Comparison of ENCODE assay signal across 8 mouse cellular contexts in the genomic region with DNA sequence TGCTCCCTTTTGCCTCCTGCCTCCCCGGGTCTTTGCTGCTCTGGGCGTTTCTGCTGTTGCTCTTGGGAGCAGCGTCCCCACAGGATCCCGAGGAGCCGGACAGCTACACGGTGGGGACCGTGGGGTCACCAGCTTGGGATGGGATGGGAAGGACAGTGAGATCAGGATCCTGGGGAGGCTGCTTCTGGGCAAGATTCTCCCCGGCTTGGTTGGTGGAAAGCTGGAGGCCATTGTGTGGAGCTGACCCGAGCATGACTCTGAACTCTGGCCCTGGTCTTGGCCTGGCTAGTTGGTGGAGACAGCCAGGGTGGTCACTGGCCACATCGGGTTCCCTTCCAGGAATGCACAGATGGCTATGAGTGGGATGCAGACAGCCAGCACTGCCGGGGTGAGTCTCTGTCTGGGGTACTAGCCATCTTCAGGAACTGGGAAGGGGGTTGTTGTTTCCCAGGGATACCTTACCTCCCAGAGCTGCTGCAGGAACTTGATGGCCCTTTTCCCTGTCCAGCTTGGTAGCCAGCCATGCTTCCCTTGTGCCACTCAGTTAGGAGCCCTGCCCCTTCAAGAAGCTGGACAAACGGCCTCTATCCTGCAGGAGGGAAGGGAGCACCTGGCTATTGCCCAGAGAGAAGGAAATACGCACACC. TPM values are rescaled to one million over a fixed set of nuclear protein-coding genes. Genes with fewer than 3 reads are reported as not detected.
DNase-seq lines count a peak whose midpoint lies in the region; ATAC-seq and TF ChIP-seq lines count a peak whose summit lies in the region.

No protein-coding gene starts in this region.

- H3K9me3 ChIP-seq in kidney, embryonic 16.5 days (ENCODE audit: low read length), result no peaks in the 10 kb centered on the region
- H3K9me3 ChIP-seq in heart, embryonic 15.5 days (replicated peaks), result no peaks in the 10 kb centered on the region
- H3K9me3 ChIP-seq in liver, postnatal 0 days (ENCODE audit: low read length), result no peaks in the 10 kb centered on the region

- peak; percentile 13; the same call in 1 of the 2 replicates for ATAC-seq in kidney, embryonic 16.5 days (ENCODE audit: low FRiP score, low TSS enrichment)
- ATAC-seq in heart, embryonic 15.5 days (replicated peaks; ENCODE audit: insufficient number of reproducible peaks, insufficient read depth, low FRiP score, low read depth), result no peak
- peak; percentile 9; the same call in 1 of the 2 replicates for ATAC-seq in liver, postnatal 0 days
- ATAC-seq in CD4-positive, CD25-positive, alpha-beta regulatory T cell, adult 4 months, result no peak

- H3K4me3 ChIP-seq in kidney, embryonic 16.5 days (ENCODE audit: low read length), result peak overlapping the region; percentile 64
- H3K4me3 ChIP-seq in heart, embryonic 15.5 days, result peak overlapping the region; percentile 68
- H3K4me3 ChIP-seq in liver, postnatal 0 days (ENCODE audit: low read depth, low read length), result peak overlapping the region; percentile 45

- TF ChIP-seq CTCF in liver, postnatal 0 days (IDR thresholded peaks at IDR 0.05; ENCODE audit: low read depth), result no peak

- TF ChIP-seq EP300 in liver, postnatal 0 days (IDR thresholded peaks at IDR 0.05; ENCODE audit: low read depth), result no peak

- peak overlapping the region; percentile 66 for H3K4me2 ChIP-seq in kidney, embryonic 16.5 days (replicated peaks; ENCODE audit: low read depth, low read length)
- H3K4me2 ChIP-seq in heart, embryonic 15.5 days, result peak overlapping the region; percentile 90
- peak overlapping the region; percentile 78 for H3K4me2 ChIP-seq in liver, postnatal 0 days (ENCODE audit: low read depth, low read length)

- peak overlapping the region; percentile 84 for H3K27ac ChIP-seq in kidney, embryonic 16.5 days (ENCODE audit: low read length)
- peak overlapping the region; percentile 81 for H3K27ac ChIP-seq in heart, embryonic 15.5 days
- H3K27ac ChIP-seq in liver, postnatal 0 days (ENCODE audit: low read depth), result 0 out of 2 replicates have a peak overlapping the region, but pooled peaks have one; percentile 12

- peak overlapping the region; percentile 86 for H3K9ac ChIP-seq in kidney, embryonic 16.5 days (replicated peaks; ENCODE audit: low read length)
- peak overlapping the region; percentile 73 for H3K9ac ChIP-seq in heart, embryonic 15.5 days
- H3K9ac ChIP-seq in liver, postnatal 0 days (replicated peaks), result peak overlapping the region; percentile 49

- DNase-seq in kidney, postnatal 36 days, result no peak
- DNase-seq in cerebellum, adult 18-20 months, result peak; percentile 56 to 69
- no peak for DNase-seq in liver, postnatal 0 days
- no peak for DNase-seq in urinary bladder, adult 18-20 months (ENCODE audit: low spot score in 2 of 2)
- no peak for DNase-seq in gastrocnemius, postnatal 4 days (ENCODE audit: low spot score in 2 of 2)

- H3K4me1 ChIP-seq in kidney, embryonic 16.5 days (ENCODE audit: insufficient read depth, low read length), result peaks cover 21% of the 10 kb centered on the region
- H3K4me1 ChIP-seq in heart, embryonic 15.5 days (replicated peaks), result peaks cover 23% of the 10 kb centered on the region
- 0 out of 2 replicates have a peak, but pooled peaks cover 3% of the 10 kb centered on the region for H3K4me1 ChIP-seq in liver, postnatal 0 days (ENCODE audit: insufficient read depth)

- no peaks in the 10 kb centered on the region for H3K27me3 ChIP-seq in kidney, embryonic 16.5 days (ENCODE audit: insufficient read depth, low read length)
- H3K27me3 ChIP-seq in heart, embryonic 15.5 days, result no peaks in the 10 kb centered on the region
- peaks cover 23% of the 10 kb centered on the region for H3K27me3 ChIP-seq in liver, postnatal 0 days (ENCODE audit: insufficient read depth, low read length)

- H3K36me3 ChIP-seq in kidney, embryonic 16.5 days (ENCODE audit: insufficient read depth, low read length), result peaks cover 18% of the 10 kb centered on the region
- peaks cover 14% of the 10 kb centered on the region for H3K36me3 ChIP-seq in heart, embryonic 15.5 days
- no peaks in the 10 kb centered on the region for H3K36me3 ChIP-seq in liver, postnatal 0 days (replicated peaks; ENCODE audit: insufficient read depth, low read length)

- WGBS in kidney, embryonic 16.5 days, result 13% methylated on average over 13 of the region's 13 CpGs
- 18% methylated on average over 13 of the region's 13 CpGs for WGBS in heart, embryonic 15.5 days
- WGBS in liver, postnatal 0 days (ENCODE audit: insufficient replicate concordance), result 41% methylated on average over 13 of the region's 13 CpGs

RNA-seq across cellular contexts. Expression of a gene that starts 1.4 kb away (rescaled TPM):
- 197 and 208 TPM in 2 replicates for polyA plus RNA-seq in kidney, embryonic 16.5 days (2015; fragmentation: Nextera tagmentation; extraction: Ambion mirVana)
- 65.6 and 95.4 TPM in 2 replicates for polyA plus RNA-seq in heart, embryonic 15.5 days (2015; fragmentation: Nextera tagmentation; extraction: Ambion mirVana)
- 8.1 and 9.2 TPM in 2 replicates for polyA plus RNA-seq in liver, postnatal 0 days (2015; fragmentation: Nextera tagmentation; extraction: Ambion mirVana)
- total RNA-seq in gastrocnemius, postnatal 4 days (2021), result 10 to 100 TPM; 57.2 to 68.1 TPM
- 1 to 10 TPM; 1.5 to 4.6 TPM for polyA plus RNA-seq in CD4-positive, CD25-positive, alpha-beta regulatory T cell, adult 4 months (2017; shearing (Covaris generic))

RNA-seq across cellular contexts. Expression of a gene that starts 6.9 kb away (rescaled TPM):
- polyA plus RNA-seq in kidney, embryonic 16.5 days (2015; fragmentation: Nextera tagmentation; extraction: Ambion mirVana), result 1.9 and 2.1 TPM in 2 replicates
- 1.4 and 3.5 TPM in 2 replicates for polyA plus RNA-seq in heart, embryonic 15.5 days (2015; fragmentation: Nextera tagmentation; extraction: Ambion mirVana)
- 1.4 and 1.9 TPM in 2 replicates for polyA plus RNA-seq in liver, postnatal 0 days (2015; fragmentation: Nextera tagmentation; extraction: Ambion mirVana)
- under 1 TPM in 1 of 2 experiments, not detected in 1; 0.16 TPM for total RNA-seq in gastrocnemius, postnatal 4 days (2021)
- 100 to 1,000 TPM; 136 to 191 TPM for polyA plus RNA-seq in CD4-positive, CD25-positive, alpha-beta regulatory T cell, adult 4 months (2017; shearing (Covaris generic))

RNA-seq across cellular contexts. Expression of a gene that starts 13.0 kb away (rescaled TPM):
- polyA plus RNA-seq in kidney, embryonic 16.5 days (2015; fragmentation: Nextera tagmentation; extraction: Ambion mirVana), result 44.2 and 50.5 TPM in 2 replicates
- polyA plus RNA-seq in heart, embryonic 15.5 days (2015; fragmentation: Nextera tagmentation; extraction: Ambion mirVana), result 33.8 and 48.7 TPM in 2 replicates
- polyA plus RNA-seq in liver, postnatal 0 days (2015; fragmentation: Nextera tagmentation; extraction: Ambion mirVana), result 8.6 and 11.9 TPM in 2 replicates
- 10 to 100 TPM; 28.9 to 30.9 TPM for total RNA-seq in gastrocnemius, postnatal 4 days (2021)
- 10 to 100 TPM; 44.8 to 51.5 TPM for polyA plus RNA-seq in CD4-positive, CD25-positive, alpha-beta regulatory T cell, adult 4 months (2017; shearing (Covaris generic))

RNA-seq across cellular contexts. Expression of a gene that starts 14.8 kb away (rescaled TPM):
- 129 and 138 TPM in 2 replicates for polyA plus RNA-seq in kidney, embryonic 16.5 days (2015; fragmentation: Nextera tagmentation; extraction: Ambion mirVana)
- polyA plus RNA-seq in heart, embryonic 15.5 days (2015; fragmentation: Nextera tagmentation; extraction: Ambion mirVana), result 97.9 and 106 TPM in 2 replicates
- 35.6 and 35.7 TPM in 2 replicates for polyA plus RNA-seq in liver, postnatal 0 days (2015; fragmentation: Nextera tagmentation; extraction: Ambion mirVana)
- total RNA-seq in gastrocnemius, postnatal 4 days (2021), result 10 to 100 TPM; 62.3 to 71.1 TPM
- 100 to 1,000 TPM in 1 of 2 experiments, 10 to 100 TPM in 1; 86.2 to 159 TPM for polyA plus RNA-seq in CD4-positive, CD25-positive, alpha-beta regulatory T cell, adult 4 months (2017; shearing (Covaris generic))

RNA-seq across cellular contexts. Expression of a gene that starts 15.1 kb away (rescaled TPM):
- polyA plus RNA-seq in kidney, embryonic 16.5 days (2015; fragmentation: Nextera tagmentation; extraction: Ambion mirVana), result 2,772 and 2,914 TPM in 2 replicates
- polyA plus RNA-seq in heart, embryonic 15.5 days (2015; fragmentation: Nextera tagmentation; extraction: Ambion mirVana), result 1,578 and 1,766 TPM in 2 replicates
- polyA plus RNA-seq in liver, postnatal 0 days (2015; fragmentation: Nextera tagmentation; extraction: Ambion mirVana), result 841 and 843 TPM in 2 replicates
- total RNA-seq in gastrocnemius, postnatal 4 days (2021), result 100 to 1,000 TPM; 557 to 593 TPM
- 1,000 to 10,000 TPM; 1,977 to 2,151 TPM for polyA plus RNA-seq in CD4-positive, CD25-positive, alpha-beta regulatory T cell, adult 4 months (2017; shearing (Covaris generic))

Comparison
In these comparisons a context has a peak if more than half of its experiments do, and no peak if none do; other contexts are left out.
1. ATAC-seq: peak in kidney, embryonic 16.5 days (single experiment) and liver, postnatal 0 days (single experiment); none in heart, embryonic 15.5 days (single experiment) and CD4-positive, CD25-positive, alpha-beta regulatory T cell, adult 4 months (single experiment).
2. H3K27ac ChIP-seq: peak in every context shown above with its lines; median percentile 84 in kidney, embryonic 16.5 days; 81 in heart, embryonic 15.5 days; 12 in liver, postnatal 0 days.
3. DNase-seq: peak in cerebellum, adult 18-20 months (2 of 2); none in kidney, postnatal 36 days (0 of 2), liver, postnatal 0 days (single experiment), urinary bladder, adult 18-20 months (0 of 2) and gastrocnemius, postnatal 4 days (0 of 2).
4. RNA of a gene that starts 6.9 kb away (polyA plus RNA-seq): 136 to 191 TPM in CD4-positive, CD25-positive, alpha-beta regulatory T cell, adult 4 months; 1.9 to 2.1 TPM in kidney, embryonic 16.5 days, 1.4 to 1.9 TPM in liver, postnatal 0 days and 1.4 to 3.5 TPM in heart, embryonic 15.5 days; every median in the first group is over 10 times any median in the second.
5. Peak in every context shown above with its lines, with median percentiles within 50 percentile points of each other: H3K4me2 ChIP-seq, H3K4me3 ChIP-seq and H3K9ac ChIP-seq.